Mouse (Mus musculus) embryonic fibroblast, embryonic 13.5 days (primary cell): ENCODE data around the gene Sgk1. TPM values are rescaled to one million over a fixed set of nuclear protein-coding genes. Genes with fewer than 3 reads are reported as not detected.
A peak's percentile ranks its signal among the peaks of the same experiment; 100 is the strongest.

Source experiments
- H3K27ac ChIP-seq: 2 replicates; pipeline ENCODE4 v1.5.1; 2012; ENCODE audit warnings: low read length, control low read depth, inconsistent platforms; ENCODE audit not compliant: insufficient read depth
- H3K4me1 ChIP-seq: 2 replicates; pipeline ENCODE4 v1.6.1; 2011; ENCODE audit warnings: low read length; ENCODE audit not compliant: control insufficient read depth, insufficient read depth
- H3K4me3 ChIP-seq: 2 replicates; pipeline ENCODE4 v1.5.1; 2011; ENCODE audit warnings: mild to moderate bottlenecking, control low read depth, low read length; ENCODE audit not compliant: insufficient read depth
- CTCF ChIP-seq: IDR thresholded peaks from 2 replicates; pipeline ENCODE4 v1.5.1; 2011; ENCODE audit warnings: mild to moderate bottlenecking, control low read depth, low read length, moderate library complexity, borderline replicate concordance; ENCODE audit not compliant: insufficient read depth
- POLR2A ChIP-seq: IDR thresholded peaks from 2 replicates; pipeline ENCODE4 v1.6.1; 2011; ENCODE audit warnings: low read depth, mild to moderate bottlenecking, control low read depth, low read length, moderate library complexity
- polyA plus RNA-seq: library from polyadenylated mRNA; stranded (reverse); fragments of >200 nt; gene quantifications from 2 replicates; pipeline ENCODE4 v1.2.4, GENCODE M21; 2011; ENCODE audit warnings: low read depth; ENCODE audit not compliant: missing spikeins, insufficient read length

The Sgk1 gene
- polyA plus RNA-seq, 1 experiment, result 122 TPM

DNA sequence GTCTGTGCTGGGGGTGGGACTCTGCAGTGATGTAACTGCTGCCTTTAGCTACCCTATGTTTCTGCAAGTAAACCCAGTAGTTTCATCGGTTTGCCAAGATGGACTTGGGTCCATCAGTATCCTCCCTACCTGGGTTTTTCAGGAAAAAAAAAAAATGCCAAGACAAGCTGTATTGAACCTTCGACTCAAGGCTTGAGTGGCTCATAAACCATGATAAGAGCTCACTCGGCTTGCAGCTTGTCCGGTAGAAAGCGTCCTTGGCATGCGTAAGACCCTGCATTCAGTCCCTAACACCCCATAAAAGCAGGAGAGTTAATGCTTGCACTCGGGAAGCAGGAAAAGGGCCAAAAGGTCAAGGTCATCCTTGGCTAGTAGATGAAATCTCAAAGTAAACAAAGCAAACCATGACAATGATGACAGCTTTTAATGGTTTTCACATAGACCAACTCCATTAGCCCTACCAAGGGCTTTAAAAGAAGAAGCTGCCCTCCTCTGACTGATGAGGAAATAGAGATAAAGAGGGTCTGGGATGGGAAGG is 23.5 kb upstream of the Sgk1 start:
- H3K4me1 ChIP-seq, result no peaks in the 10 kb centered on the region
- TF ChIP-seq POLR2A, result no peak
- TF ChIP-seq CTCF, result no peak
- no peak overlapping the region for H3K27ac ChIP-seq
- no peak overlapping the region for H3K4me3 ChIP-seq

DNA sequence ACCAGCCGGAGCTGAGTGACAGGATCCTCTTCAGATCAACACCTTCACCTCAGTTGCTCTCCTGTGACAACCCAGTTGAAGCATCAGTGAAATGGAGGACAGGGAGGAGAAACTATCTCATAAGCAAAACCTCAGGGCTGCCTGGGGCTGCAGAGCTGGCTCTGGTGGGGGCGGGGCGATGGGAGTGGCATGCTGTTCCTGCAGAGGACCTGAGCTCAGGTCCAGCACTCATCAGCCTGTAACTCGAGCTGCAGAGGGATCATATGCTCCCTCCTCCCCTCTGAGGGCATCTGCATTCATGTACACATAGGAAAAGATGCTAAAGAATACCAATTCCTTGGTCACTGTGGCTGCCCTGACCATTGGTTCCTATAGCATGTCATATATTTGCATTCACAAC is 15.5 kb upstream of the Sgk1 start:
- TF ChIP-seq CTCF, result no peak
- TF ChIP-seq POLR2A, result no peak
- Histone ChIP-seq H3K27ac (no peak overlapping the region), H3K4me3 (no peak overlapping the region), H3K4me1 (no peaks in the 10 kb centered on the region)

DNA sequence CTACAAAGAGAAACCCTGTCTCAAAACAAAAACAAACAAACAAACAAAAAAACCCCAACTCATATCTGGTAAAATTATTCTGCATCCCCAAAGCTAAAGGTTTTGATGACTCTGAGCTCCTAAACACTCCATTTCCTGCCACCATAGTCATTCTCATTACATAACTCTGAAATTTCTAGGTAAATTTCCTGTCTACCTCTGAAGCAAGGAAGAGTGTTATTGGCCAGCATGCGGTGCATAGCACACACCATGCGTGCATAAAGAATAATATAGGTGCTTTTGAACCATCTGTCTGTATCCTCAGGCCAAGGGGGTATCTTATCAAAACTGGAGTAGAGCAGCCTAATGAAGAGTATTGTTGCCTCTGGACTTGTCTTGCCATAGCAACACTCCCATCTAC is 13.8 kb upstream of the Sgk1 start:
- no peak overlapping the region for H3K4me3 ChIP-seq
- H3K4me1 ChIP-seq, result no peaks in the 10 kb centered on the region
- TF ChIP-seq CTCF (no peak), POLR2A (no peak)
- no peak overlapping the region for H3K27ac ChIP-seq

DNA sequence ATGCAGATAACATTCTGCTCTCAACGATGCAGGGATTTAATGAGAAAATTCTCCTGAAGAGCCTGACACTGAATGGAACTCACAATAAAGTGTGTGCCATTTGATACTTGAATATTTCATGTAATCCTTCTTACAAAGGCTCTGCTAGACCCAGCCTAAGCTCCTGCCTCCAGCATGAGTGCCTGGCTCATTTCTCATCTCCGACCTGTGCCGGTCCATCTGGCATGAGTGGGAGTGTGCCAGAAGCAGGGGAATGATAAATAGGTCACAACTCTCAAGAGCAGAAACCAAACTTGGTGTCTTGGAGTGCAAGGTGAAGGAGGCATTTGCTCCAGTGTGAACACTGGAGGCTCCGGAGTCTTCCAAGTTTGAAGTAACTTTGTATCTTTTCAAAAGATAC is 13.4 kb upstream of the Sgk1 start:
- Histone ChIP-seq H3K27ac (no peak overlapping the region), H3K4me3 (no peak overlapping the region), H3K4me1 (no peaks in the 10 kb centered on the region)
- no peak for TF ChIP-seq POLR2A
- TF ChIP-seq CTCF, result no peak

DNA sequence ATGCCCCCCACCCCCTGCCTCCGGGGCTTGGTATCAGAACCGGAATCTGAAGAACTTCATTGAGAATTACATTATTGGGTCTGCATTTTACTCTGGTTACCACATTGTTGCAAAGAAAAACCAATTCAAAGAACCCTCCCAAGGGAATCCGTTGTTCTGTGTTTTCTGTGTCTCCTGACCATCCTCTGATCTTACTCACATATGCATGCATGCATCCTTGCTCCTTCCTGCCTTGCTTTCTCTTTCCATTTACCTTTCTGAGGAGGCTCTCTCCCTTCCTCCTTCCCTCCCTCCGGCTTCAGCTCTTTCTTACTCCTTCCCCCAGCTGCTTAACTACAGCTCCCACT is 174 bp upstream of the Sgk1 start:
- Histone ChIP-seq H3K4me3 (peak overlapping the region; percentile 51), H3K27ac (no peak overlapping the region), H3K4me1 (no peaks in the 10 kb centered on the region)
- no peak for TF ChIP-seq POLR2A
- no peak for TF ChIP-seq CTCF

DNA sequence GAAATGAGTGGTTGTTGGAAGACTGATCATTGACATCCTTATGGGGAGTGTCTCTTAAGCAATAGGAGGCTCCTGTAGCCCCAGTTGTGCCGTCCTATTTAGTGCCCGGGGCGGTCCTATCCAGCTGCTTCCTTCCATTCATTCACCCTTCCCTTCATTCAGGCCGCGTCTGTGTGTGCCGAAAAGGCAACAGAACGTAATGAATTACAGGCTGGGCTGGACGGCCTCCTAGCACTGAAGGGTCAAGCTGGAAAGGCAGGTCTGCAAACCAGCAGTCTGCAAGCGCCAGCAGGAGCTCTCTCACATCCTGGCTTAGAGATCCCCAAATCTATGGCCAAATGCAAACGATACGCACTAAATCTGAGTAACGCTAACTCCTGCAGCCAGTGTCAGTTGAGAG is 1.6 kb downstream of the Sgk1 start:
- no peaks in the 10 kb centered on the region for H3K4me1 ChIP-seq
- no peak overlapping the region for H3K4me3 ChIP-seq
- no peak overlapping the region for H3K27ac ChIP-seq
- TF ChIP-seq CTCF, result no peak
- 0 out of 2 replicates have a peak, but pooled peaks have one; percentile 24 for TF ChIP-seq POLR2A

DNA sequence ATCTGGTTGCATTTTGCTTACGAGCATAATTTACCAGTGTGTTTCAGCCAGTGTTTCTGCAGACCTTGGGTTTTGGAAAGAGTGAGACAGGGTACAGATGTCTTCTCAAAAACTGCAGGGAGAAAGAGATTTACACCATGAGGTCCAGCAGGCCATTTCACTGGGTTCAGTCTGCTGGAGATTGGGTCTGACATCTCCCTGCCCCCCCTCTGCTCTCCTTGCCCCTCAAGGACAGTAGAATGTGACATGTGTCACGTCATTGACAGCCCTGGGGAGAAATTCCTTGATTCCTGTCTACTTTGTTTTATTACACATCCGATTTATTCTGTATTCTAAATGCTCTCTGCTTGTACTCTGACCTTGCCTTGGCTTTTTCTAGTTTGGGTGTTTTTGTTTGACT is 2.5 kb downstream of the Sgk1 start:
- TF ChIP-seq POLR2A (no peak), CTCF (no peak)
- H3K27ac ChIP-seq, result no peak overlapping the region
- no peak overlapping the region for H3K4me3 ChIP-seq
- H3K4me1 ChIP-seq, result no peaks in the 10 kb centered on the region

DNA sequence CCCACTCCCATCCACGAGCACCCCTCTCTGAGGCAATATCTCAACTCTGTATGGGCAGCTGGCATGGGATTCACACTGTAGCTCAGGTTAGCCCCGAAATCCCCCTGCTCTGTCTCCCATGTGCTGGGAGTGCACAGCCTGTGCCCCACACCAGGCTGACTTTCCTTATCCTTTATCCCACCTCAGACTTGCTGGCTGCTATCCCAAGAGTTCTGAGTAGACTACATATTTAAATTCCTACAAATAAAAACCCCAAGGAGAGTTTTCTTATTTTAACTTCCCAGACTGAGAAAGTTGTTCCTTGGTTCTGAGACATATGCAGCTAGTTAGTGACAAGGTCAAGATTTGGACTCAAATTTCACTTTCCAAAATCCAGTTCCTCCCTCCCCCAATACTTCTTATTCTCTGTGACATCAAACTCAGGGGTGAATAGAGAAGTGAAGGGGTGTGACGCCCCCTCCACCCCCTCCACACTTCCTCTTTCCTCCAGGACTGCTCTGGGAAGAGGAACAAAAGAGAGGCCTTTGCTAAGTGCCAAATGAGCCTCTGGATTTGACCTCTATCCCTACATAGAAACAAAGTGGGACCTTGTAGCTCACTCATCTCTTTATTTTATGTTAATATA is 7.3 kb downstream of the Sgk1 start:
- Histone ChIP-seq H3K27ac (peak overlapping the region; percentile 55; the same call in 1 of the 2 replicates), H3K4me3 (no peak overlapping the region), H3K4me1 (no peaks in the 10 kb centered on the region)
- TF ChIP-seq POLR2A, result no peak
- no peak for TF ChIP-seq CTCF

DNA sequence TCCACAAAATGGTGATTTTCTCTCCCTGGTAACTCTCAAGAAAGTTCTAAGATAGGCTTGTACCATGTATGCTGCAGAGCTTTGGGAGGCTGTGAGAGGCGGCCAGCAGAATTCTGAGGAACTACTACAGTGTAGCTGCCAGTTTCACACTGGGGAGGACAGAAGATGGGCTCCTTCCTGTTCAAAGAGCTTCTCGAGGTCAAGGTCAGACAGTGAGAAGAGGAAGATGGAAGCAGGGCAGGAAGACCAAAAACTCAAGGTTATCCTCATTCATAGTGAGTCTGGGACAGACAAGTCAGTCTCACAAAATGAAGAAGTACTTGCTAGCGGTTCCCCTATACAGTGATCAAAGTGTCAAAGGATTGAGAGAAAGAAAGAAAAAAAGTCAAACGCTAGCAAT is 8.3 kb downstream of the Sgk1 start:
- H3K4me3 ChIP-seq, result no peak overlapping the region
- no peak overlapping the region for H3K27ac ChIP-seq
- H3K4me1 ChIP-seq, result no peaks in the 10 kb centered on the region
- TF ChIP-seq POLR2A (no peak), CTCF (no peak)

DNA sequence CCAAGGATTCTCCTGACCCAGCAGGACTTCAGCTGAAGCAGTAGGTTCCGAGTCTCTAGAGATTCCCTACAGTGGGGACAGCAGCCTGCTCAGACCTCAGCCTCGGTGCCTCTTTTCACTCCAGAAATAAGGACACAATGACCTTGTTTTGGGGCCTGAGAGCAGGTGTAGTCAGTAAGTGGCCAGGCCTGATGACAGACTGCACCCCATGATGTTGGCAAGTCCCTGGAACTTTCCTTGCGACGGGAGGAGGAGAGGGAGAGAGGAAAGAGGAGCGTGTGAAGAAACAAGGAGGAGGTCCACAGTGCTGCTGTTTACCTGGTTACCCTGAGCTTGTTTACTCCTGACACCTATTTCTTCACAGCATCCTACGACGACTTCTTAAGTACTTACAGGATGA is 9.5 kb downstream of the Sgk1 start:
- Histone ChIP-seq H3K4me1 (no peaks in the 10 kb centered on the region), H3K27ac (no peak overlapping the region), H3K4me3 (no peak overlapping the region)
- TF ChIP-seq CTCF (no peak), POLR2A (no peak)

DNA sequence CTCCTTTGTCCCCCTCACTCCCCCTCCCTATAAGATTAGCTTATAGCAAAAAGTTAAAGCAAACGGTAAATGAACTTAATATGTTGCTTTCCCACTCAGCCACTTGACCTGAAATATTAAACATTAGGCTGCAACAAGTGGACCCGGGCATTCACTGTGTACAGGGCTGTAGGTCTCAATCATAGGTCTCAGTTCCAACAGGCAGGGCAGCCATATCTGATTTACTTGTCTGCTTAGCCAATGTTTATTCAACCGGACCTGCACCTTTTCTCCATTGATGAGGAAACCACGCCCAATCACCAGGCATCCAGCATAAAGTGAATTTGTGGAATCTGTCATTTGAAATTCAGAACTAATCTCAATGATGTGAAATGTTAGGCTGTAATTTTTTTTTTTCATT is 10.1 kb downstream of the Sgk1 start:
- no peaks in the 10 kb centered on the region for H3K4me1 ChIP-seq
- no peak overlapping the region for H3K4me3 ChIP-seq
- no peak overlapping the region for H3K27ac ChIP-seq
- TF ChIP-seq POLR2A (no peak), CTCF (no peak)
